Mouse (Mus musculus): ENCODE data around the gene Eps15.

GRCm38 (mm10) chr4:109433641-109434040 lies 153.6 kb downstream of the Eps15 start:
- TF ChIP-seq CTCF (IDR thresholded peaks at IDR 0.05; ENCODE audit: low read depth, low read length) = no peak
- TF ChIP-seq GATA2 (IDR thresholded peaks at IDR 0.05; ENCODE audit: borderline replicate concordance, low read depth, low read length) = no peak
- TF ChIP-seq GATA1 (IDR thresholded peaks at IDR 0.05; ENCODE audit: borderline replicate concordance, low read length) = no peak
- TF ChIP-seq TAL1 (conservative IDR thresholded peaks at IDR 0.05; ENCODE audit: low read depth, low read length) = no peak

Measured in G1E (cell line).